Mouse (Mus musculus) thymus, adult 2 months (tissue): ENCODE data around the gene Rfwd3.

ENCODE experiments used
- CTCF ChIP-seq: fragments of 200-500 bp; IDR thresholded peaks from 2 replicates; pipeline ENCODE4 v1.5.1; 2012; ENCODE audit warnings: mild to moderate bottlenecking, control low read depth, low read length, moderate library complexity, borderline replicate concordance; ENCODE audit not compliant: control insufficient read depth, poor library complexity, insufficient read depth; ENCODE audit errors: extremely low read depth
- POLR2A ChIP-seq: fragments of 200-500 bp; IDR thresholded peaks from 2 replicates; pipeline ENCODE4 v1.6.1; 2012; ENCODE audit warnings: mild to moderate bottlenecking, low read length, control low read depth, moderate library complexity; ENCODE audit not compliant: control insufficient read depth, poor library complexity, insufficient read depth; ENCODE audit errors: extremely low read depth

- TF ChIP-seq POLR2A (no peak), CTCF (no peak)
These were observed 41.9 kb downstream of the Rfwd3 start for GRCm38 (mm10) chr8:111258010-111258630.
